ENCODE assay signal across 10 mouse cellular contexts in the genomic region with DNA sequence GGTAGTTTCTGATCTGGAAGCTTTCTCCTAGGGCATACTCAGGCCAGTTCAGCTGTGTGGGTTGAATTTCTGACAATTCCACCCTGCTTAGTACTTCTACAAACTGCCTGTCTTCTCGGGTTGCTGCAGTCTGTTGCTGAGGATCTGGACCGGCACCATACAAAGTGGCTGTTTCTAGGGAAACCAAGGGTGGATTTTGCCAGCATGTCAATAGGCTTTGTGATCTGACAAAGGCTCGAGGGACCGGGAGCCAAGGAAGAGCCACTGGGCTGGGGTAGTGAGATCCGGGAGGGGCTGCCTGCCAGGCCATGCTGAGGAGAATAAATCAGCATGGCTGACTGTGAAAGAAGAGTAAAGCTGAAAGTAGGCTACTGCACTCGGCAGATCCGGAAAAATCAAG. TPM values are rescaled to one million over a fixed set of nuclear protein-coding genes. Genes with fewer than 3 reads are reported as not detected.
DNase-seq lines count a peak whose midpoint lies in the region; ATAC-seq lines count a peak whose summit lies in the region.
"Had no signal": no experiment of that assay in that cellular context is flagged by ENCODE, and none has a peak within 500 bp of the region (broad histone marks: within the 10 kb centered on the region; RNA-seq: fewer than 3 reads in every experiment).

No protein-coding gene starts in this region.

- no peaks in the 10 kb centered on the region for H3K27me3 ChIP-seq in hindbrain, embryonic 11.5 days (ENCODE audit: control insufficient read depth, insufficient read depth, low read length)
- H3K27me3 ChIP-seq in midbrain, embryonic 15.5 days (replicated peaks) = no peaks in the 10 kb centered on the region

- no peaks in the 10 kb centered on the region for H3K9me3 ChIP-seq in hindbrain, embryonic 11.5 days (ENCODE audit: control insufficient read depth, low read length)
- H3K9me3 ChIP-seq in midbrain, embryonic 15.5 days = no peaks in the 10 kb centered on the region
- H3K9me3 ChIP-seq: G1E had no signal

- peak; percentile 57 for DNase-seq in cerebellum, adult 11-12 months
- DNase-seq in cerebellum, adult 9-10 months = no peak
- peak; percentile 65 for DNase-seq in brain, adult 2 months (ENCODE audit: low read depth, low spot score)
- DNase-seq in hindbrain, embryonic 11.5 days (ENCODE audit: low spot score) = peak; percentile 42
- DNase-seq in lung, postnatal 14 days = no peak
- no peak for DNase-seq in heart, postnatal 4 days
- no peak for DNase-seq in heart, postnatal 25 days (ENCODE audit: low spot score)
- DNase-seq: adrenal gland, postnatal 25 days had no signal

- 18% methylated on average over 7 of the region's 7 CpGs for WGBS in hindbrain, embryonic 11.5 days
- WGBS in midbrain, embryonic 15.5 days = 7% methylated on average over 7 of the region's 7 CpGs

- H3K4me1 ChIP-seq in hindbrain, embryonic 11.5 days (replicated peaks; ENCODE audit: control insufficient read depth, insufficient read depth, low read length) = no peaks in the 10 kb centered on the region
- H3K4me1 ChIP-seq in midbrain, embryonic 15.5 days = peaks cover 33% of the 10 kb centered on the region

- no peak overlapping the region for H3K4me2 ChIP-seq in hindbrain, embryonic 11.5 days (replicated peaks; ENCODE audit: low read depth, low read length)
- peak overlapping the region; percentile 24; the same call in 1 of the 2 replicates for H3K4me2 ChIP-seq in midbrain, embryonic 15.5 days

- peak; percentile 59; the same call in 1 of the 2 replicates for ATAC-seq in hindbrain, embryonic 11.5 days (ENCODE audit: low FRiP score)
- peak; percentile 77 for ATAC-seq in midbrain, embryonic 15.5 days (replicated peaks)

- intact Hi-C loops in heart, postnatal 25 days (cut with DNase I) = no loop called here

- no peaks in the 10 kb centered on the region for H3K36me3 ChIP-seq in hindbrain, embryonic 11.5 days (ENCODE audit: control insufficient read depth, insufficient read depth, low read length)
- no peaks in the 10 kb centered on the region for H3K36me3 ChIP-seq in midbrain, embryonic 15.5 days (replicated peaks)
- H3K36me3 ChIP-seq: G1E had no signal

- no peak overlapping the region for H3K9ac ChIP-seq in hindbrain, embryonic 11.5 days (ENCODE audit: low read depth, low read length)
- no peak overlapping the region for H3K9ac ChIP-seq in midbrain, embryonic 15.5 days

- peak overlapping the region; percentile 13; the same call in 1 of the 2 replicates for H3K27ac ChIP-seq in hindbrain, embryonic 11.5 days (ENCODE audit: low read depth, low read length)
- H3K27ac ChIP-seq in midbrain, embryonic 15.5 days = peak overlapping the region; percentile 60

- H3K4me3 ChIP-seq in hindbrain, embryonic 11.5 days (ENCODE audit: low read depth, low read length) = no peak overlapping the region
- no peak overlapping the region for H3K4me3 ChIP-seq in midbrain, embryonic 15.5 days

RNA-seq across cellular contexts. Expression of a gene that starts 25.8 kb away (rescaled TPM):
- 12.0 and 12.6 TPM in 2 replicates for polyA plus RNA-seq in hindbrain, embryonic 11.5 days (2014; fragmentation: Nextera tagmentation; extraction: Ambion mirVana)
- 31.3 and 35.0 TPM in 2 replicates for polyA plus RNA-seq in midbrain, embryonic 15.5 days (2015; fragmentation: Nextera tagmentation; extraction: Ambion mirVana)
- total RNA-seq in heart, postnatal 4 days (2021) = under 1 TPM; 0.07 to 0.10 TPM
- not detected for total RNA-seq in heart, postnatal 25 days (2021)
- polyA plus RNA-seq: G1E had no signal

Comparison
In these comparisons a context has a peak if more than half of its experiments do, and no peak if none do; other contexts are left out.
1. DNase-seq: peak in cerebellum, adult 11-12 months (single experiment), brain, adult 2 months (single experiment) and hindbrain, embryonic 11.5 days (single experiment); none in cerebellum, adult 9-10 months (single experiment), lung, postnatal 14 days (single experiment), heart, postnatal 4 days (single experiment) and heart, postnatal 25 days (single experiment).